Mouse (Mus musculus): Measurements from ENCODE around the gene Gna13. TPM values are rescaled to one million over a fixed set of nuclear protein-coding genes. Genes with fewer than 3 reads are reported as not detected.

The Gna13 gene
- polyA plus RNA-seq, 1 experiment from 2014 or later = 22.4 TPM

DNA sequence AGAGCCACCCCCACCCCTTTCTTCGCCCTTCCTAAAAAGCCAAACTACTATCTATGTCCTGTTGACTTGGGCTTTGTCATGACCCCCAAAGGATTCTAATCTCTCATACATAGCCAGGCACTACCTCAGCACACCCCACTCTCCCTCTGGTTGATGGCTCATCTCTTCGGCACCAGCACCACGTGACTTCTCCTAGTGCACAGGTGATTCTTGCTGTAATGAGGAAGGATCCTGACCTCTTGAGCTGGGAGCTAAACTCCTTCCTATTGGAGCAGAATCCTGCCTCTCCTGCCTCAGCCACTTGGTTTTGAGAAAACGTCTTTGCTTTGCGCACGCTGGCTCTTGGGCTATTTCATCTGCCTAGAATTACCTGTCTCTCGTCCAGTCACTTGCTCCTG is 12.3 kb upstream of the Gna13 start:
- H3K4me1 ChIP-seq = 0 out of 2 replicates have a peak, but pooled peaks cover 4% of the 10 kb centered on the region
- H3K36me3 ChIP-seq = no peaks in the 10 kb centered on the region
- H3K27ac ChIP-seq = no peak overlapping the region
- 82% methylated on average over 7 of the region's 7 CpGs for WGBS
- no peak overlapping the region for H3K4me2 ChIP-seq (replicated peaks)
- H3K9me3 ChIP-seq = no peaks in the 10 kb centered on the region
- ATAC-seq (ENCODE audit: insufficient number of reproducible peaks, insufficient read depth, low FRiP score, low TSS enrichment) = no peak
- H3K9ac ChIP-seq = no peak overlapping the region
- no peak overlapping the region for H3K4me3 ChIP-seq
- H3K27me3 ChIP-seq = no peaks in the 10 kb centered on the region

GRCm38 (mm10) chr11:109351489-109351888 is 11.1 kb upstream of the Gna13 start:
- no peak for ATAC-seq (ENCODE audit: insufficient number of reproducible peaks, insufficient read depth, low FRiP score, low TSS enrichment)
- no peaks in the 10 kb centered on the region for H3K27me3 ChIP-seq
- H3K4me1 ChIP-seq = 0 out of 2 replicates have a peak, but pooled peaks cover 4% of the 10 kb centered on the region
- no peak overlapping the region for H3K9ac ChIP-seq
- H3K4me2 ChIP-seq (replicated peaks) = no peak overlapping the region
- H3K27ac ChIP-seq = no peak overlapping the region
- no peaks in the 10 kb centered on the region for H3K9me3 ChIP-seq
- WGBS = 81% methylated on average over 4 of the region's 4 CpGs
- no peak overlapping the region for H3K4me3 ChIP-seq
- H3K36me3 ChIP-seq = no peaks in the 10 kb centered on the region

DNA sequence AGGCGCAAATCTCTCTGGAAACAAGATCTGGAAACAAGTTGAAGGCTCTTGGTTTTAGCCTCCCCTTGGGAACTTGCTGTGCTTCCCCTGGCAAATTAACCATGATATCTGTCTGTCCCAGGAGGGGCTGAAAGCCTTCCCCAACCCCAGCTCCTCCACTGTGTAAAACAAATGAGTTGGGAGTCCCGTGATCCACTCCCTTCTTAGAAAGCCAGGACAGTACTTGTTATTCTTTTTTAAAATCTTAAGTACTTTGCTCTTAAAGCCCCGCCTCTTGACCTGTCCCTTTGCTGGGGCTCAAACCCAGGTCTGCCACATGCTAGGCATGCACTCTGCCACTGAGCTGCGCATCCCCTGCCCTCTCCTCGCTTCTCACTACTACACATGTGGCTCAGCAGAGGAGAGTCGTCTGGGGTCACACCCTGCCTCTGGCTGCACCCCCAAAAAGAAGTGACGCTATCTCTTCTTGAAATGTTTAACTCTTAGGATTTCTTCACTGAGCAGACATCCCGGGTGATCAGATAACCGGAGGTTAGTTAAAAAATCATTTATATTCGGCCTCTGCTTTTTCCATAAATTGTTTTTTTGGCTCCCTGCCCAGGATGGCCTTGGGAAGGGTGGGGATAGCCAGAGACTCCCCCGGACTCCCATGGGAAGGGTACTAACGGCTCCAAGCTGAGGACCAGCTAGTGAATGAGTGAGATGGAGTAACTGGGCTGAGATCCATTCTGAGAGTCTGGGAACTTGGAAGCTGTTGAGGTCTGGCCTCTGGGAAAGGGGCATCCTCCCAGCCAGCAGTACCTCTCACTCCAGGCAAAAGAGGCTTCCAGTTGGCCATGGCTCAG is 9.0 kb upstream of the Gna13 start:
- 63% methylated on average over 12 of the region's 12 CpGs for WGBS
- no peak overlapping the region for H3K9ac ChIP-seq
- no peak overlapping the region for H3K27ac ChIP-seq
- H3K36me3 ChIP-seq = no peaks in the 10 kb centered on the region
- H3K4me1 ChIP-seq = peaks cover 7% of the 10 kb centered on the region; the same call in 1 of the 2 replicates
- no peaks in the 10 kb centered on the region for H3K9me3 ChIP-seq
- H3K4me3 ChIP-seq = no peak overlapping the region
- ATAC-seq (ENCODE audit: insufficient number of reproducible peaks, insufficient read depth, low FRiP score, low TSS enrichment) = no peak
- H3K27me3 ChIP-seq = no peaks in the 10 kb centered on the region
- H3K4me2 ChIP-seq (replicated peaks) = no peak overlapping the region

GRCm38 (mm10) chr11:109354236-109354613 is 8.4 kb upstream of the Gna13 start:
- Histone ChIP-seq H3K4me3 (no peak overlapping the region), H3K27ac (no peak overlapping the region), H3K36me3 (no peaks in the 10 kb centered on the region), H3K9me3 (no peaks in the 10 kb centered on the region), H3K27me3 (no peaks in the 10 kb centered on the region), H3K4me2 (replicated peaks) (no peak overlapping the region), H3K9ac (no peak overlapping the region), H3K4me1 (peaks cover 7% of the 10 kb centered on the region; the same call in 1 of the 2 replicates)
- WGBS = 87% methylated on average over 6 of the region's 6 CpGs
- no peak for ATAC-seq (ENCODE audit: insufficient number of reproducible peaks, insufficient read depth, low FRiP score, low TSS enrichment)

- Histone ChIP-seq H3K4me3 (no peak overlapping the region), H3K4me2 (replicated peaks) (no peak overlapping the region), H3K9me3 (no peaks in the 10 kb centered on the region), H3K27me3 (no peaks in the 10 kb centered on the region), H3K9ac (no peak overlapping the region), H3K4me1 (peaks cover 7% of the 10 kb centered on the region; the same call in 1 of the 2 replicates), H3K36me3 (no peaks in the 10 kb centered on the region), H3K27ac (no peak overlapping the region)
- no peak for ATAC-seq (ENCODE audit: insufficient number of reproducible peaks, insufficient read depth, low FRiP score, low TSS enrichment)
- WGBS = 66% methylated on average over 16 of the region's 16 CpGs
These were observed 6.8 kb upstream of the Gna13 start for GRCm38 (mm10) chr11:109355771-109356388.

GRCm38 (mm10) chr11:109357171-109357570 is 5.5 kb upstream of the Gna13 start:
- H3K9ac ChIP-seq = no peak overlapping the region
- H3K36me3 ChIP-seq = no peaks in the 10 kb centered on the region
- peaks cover 7% of the 10 kb centered on the region; the same call in 1 of the 2 replicates for H3K4me1 ChIP-seq
- H3K9me3 ChIP-seq = no peaks in the 10 kb centered on the region
- H3K4me3 ChIP-seq = no peak overlapping the region
- 0 out of 2 replicates have a peak overlapping the region, but pooled peaks have one; percentile 17 for H3K27ac ChIP-seq
- 74% methylated on average over 5 of the region's 5 CpGs for WGBS
- H3K4me2 ChIP-seq (replicated peaks) = no peak overlapping the region
- no peaks in the 10 kb centered on the region for H3K27me3 ChIP-seq
- no peak for ATAC-seq (ENCODE audit: insufficient number of reproducible peaks, insufficient read depth, low FRiP score, low TSS enrichment)

DNA sequence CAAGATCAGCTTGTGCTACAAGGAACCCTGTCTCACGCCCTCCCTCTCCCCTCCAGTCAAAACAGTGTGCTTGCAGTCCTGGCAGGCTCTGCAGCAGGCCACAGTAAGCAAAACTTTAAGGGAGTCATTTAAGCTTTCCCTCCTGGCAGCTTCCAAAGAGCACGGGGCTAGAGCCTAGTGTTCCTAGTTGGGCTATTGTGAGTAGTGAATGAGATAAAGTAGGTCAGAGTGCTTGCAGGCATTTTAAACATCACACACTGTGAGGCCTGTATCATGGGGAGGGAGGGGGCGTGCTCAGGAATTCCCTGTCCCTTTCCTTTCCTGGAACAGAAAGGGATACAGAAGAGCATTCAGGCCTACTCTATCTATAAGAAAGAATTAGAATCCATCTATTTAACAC is 4.1 kb upstream of the Gna13 start:
- H3K9me3 ChIP-seq = no peaks in the 10 kb centered on the region
- no peak overlapping the region for H3K9ac ChIP-seq
- H3K27me3 ChIP-seq = no peaks in the 10 kb centered on the region
- H3K4me2 ChIP-seq (replicated peaks) = no peak overlapping the region
- no peak overlapping the region for H3K27ac ChIP-seq
- 37% methylated on average over 3 of the region's 3 CpGs for WGBS
- no peak for ATAC-seq (ENCODE audit: insufficient number of reproducible peaks, insufficient read depth, low FRiP score, low TSS enrichment)
- peaks cover 7% of the 10 kb centered on the region; the same call in 1 of the 2 replicates for H3K4me1 ChIP-seq
- no peaks in the 10 kb centered on the region for H3K36me3 ChIP-seq
- no peak overlapping the region for H3K4me3 ChIP-seq

DNA sequence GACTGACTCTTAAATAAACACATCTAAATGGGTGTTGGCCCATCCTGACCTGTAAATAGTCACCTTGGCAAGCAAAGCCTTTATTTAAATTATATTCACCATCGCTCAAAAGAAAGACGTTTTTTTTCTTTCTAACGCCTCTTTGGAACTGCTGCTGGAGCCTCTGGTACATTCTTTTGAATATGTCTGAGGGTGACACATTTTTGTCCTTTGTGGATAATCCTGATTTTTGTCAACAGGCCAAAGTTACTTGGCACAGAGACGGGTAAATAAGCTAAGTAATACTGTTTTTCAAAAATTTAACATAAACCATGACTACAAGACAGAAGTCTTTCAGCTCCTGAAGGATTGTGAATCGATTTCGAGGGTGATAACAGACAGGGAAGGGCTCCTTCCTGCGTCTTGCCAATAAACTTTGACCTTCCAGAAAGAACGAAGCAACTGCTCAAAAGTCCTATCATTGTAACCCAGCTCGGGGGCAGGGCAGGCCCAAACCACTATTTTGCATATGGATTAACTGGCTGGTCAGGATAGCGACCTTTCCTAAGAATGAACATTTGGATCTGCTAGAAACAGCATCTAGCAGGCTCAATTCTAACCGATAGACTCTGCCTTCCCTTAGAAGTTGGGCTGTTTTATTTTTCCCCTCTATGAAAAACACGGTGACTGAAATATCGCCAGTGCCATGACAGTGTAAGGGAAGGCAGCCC is 3.4 kb upstream of the Gna13 start:
- no peaks in the 10 kb centered on the region for H3K36me3 ChIP-seq
- no peak overlapping the region for H3K4me2 ChIP-seq (replicated peaks)
- 0 out of 2 replicates have a peak overlapping the region, but pooled peaks have one; percentile 17 for H3K27ac ChIP-seq
- H3K9ac ChIP-seq = no peak overlapping the region
- H3K4me1 ChIP-seq = peaks cover 10% of the 10 kb centered on the region
- H3K4me3 ChIP-seq = no peak overlapping the region
- no peaks in the 10 kb centered on the region for H3K9me3 ChIP-seq
- H3K27me3 ChIP-seq = no peaks in the 10 kb centered on the region
- ATAC-seq (ENCODE audit: insufficient number of reproducible peaks, insufficient read depth, low FRiP score, low TSS enrichment) = no peak
- 41% methylated on average over 13 of the region's 13 CpGs for WGBS

- Histone ChIP-seq H3K36me3 (no peaks in the 10 kb centered on the region), H3K9ac (no peak overlapping the region), H3K4me1 (peaks cover 19% of the 10 kb centered on the region), H3K4me3 (no peak overlapping the region), H3K4me2 (replicated peaks) (no peak overlapping the region), H3K27me3 (no peaks in the 10 kb centered on the region), H3K27ac (no peak overlapping the region), H3K9me3 (no peaks in the 10 kb centered on the region)
- 84% methylated on average over 6 of the region's 6 CpGs for WGBS
- no peak for ATAC-seq (ENCODE audit: insufficient number of reproducible peaks, insufficient read depth, low FRiP score, low TSS enrichment)
These were observed 2.5 kb upstream of the Gna13 start for GRCm38 (mm10) chr11:109360102-109360501.

- whole genome bisulfite sequencing = 65% methylated on average over 12 of the region's 12 CpGs
- H3K9ac ChIP-seq = no peak overlapping the region
- no peak overlapping the region for H3K27ac ChIP-seq
- ATAC-seq (ENCODE audit: insufficient number of reproducible peaks, insufficient read depth, low FRiP score, low TSS enrichment) = no peak
- H3K9me3 ChIP-seq = no peaks in the 10 kb centered on the region
- H3K4me2 ChIP-seq (replicated peaks) = no peak overlapping the region
- H3K27me3 ChIP-seq = no peaks in the 10 kb centered on the region
- peaks cover 3% of the 10 kb centered on the region; the same call in 1 of the 2 replicates for H3K36me3 ChIP-seq
- no peak overlapping the region for H3K4me3 ChIP-seq
- H3K4me1 ChIP-seq = peaks cover 22% of the 10 kb centered on the region
These were observed 2.0 kb upstream of the Gna13 start for GRCm38 (mm10) chr11:109360581-109361040.

DNA sequence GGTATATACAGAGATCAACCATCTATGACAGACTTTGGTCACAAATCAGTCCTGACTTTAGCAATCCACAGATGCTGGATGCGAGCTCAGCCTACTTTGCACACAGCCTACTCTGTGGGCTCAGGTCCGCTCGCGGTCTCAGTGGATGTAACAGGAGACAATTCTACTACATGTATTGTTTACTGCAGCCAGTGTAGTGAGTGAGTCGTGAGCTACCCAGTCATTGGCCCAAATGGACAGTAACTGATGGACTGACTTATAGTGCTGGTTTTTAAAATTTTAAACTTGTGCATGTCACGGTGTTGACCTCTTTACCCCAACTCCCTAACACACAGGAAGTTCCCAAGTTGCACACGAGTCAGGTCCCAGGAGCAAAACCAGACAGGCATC is 1.4 kb upstream of the Gna13 start:
- ATAC-seq (ENCODE audit: insufficient number of reproducible peaks, insufficient read depth, low FRiP score, low TSS enrichment) = no peak
- Histone ChIP-seq H3K9ac (no peak overlapping the region), H3K4me1 (peaks cover 27% of the 10 kb centered on the region), H3K36me3 (peaks cover 9% of the 10 kb centered on the region; the same call in 1 of the 2 replicates), H3K4me3 (no peak overlapping the region; the same call in 1 of the 2 replicates), H3K9me3 (no peaks in the 10 kb centered on the region), H3K4me2 (replicated peaks) (no peak overlapping the region; the same call in 1 of the 2 replicates), H3K27me3 (no peaks in the 10 kb centered on the region), H3K27ac (0 out of 2 replicates have a peak overlapping the region, but pooled peaks have one; percentile 1)
- WGBS = 69% methylated on average over 7 of the region's 7 CpGs
